8 mouse cellular contexts compared by ENCODE assay signal in the genomic region with DNA sequence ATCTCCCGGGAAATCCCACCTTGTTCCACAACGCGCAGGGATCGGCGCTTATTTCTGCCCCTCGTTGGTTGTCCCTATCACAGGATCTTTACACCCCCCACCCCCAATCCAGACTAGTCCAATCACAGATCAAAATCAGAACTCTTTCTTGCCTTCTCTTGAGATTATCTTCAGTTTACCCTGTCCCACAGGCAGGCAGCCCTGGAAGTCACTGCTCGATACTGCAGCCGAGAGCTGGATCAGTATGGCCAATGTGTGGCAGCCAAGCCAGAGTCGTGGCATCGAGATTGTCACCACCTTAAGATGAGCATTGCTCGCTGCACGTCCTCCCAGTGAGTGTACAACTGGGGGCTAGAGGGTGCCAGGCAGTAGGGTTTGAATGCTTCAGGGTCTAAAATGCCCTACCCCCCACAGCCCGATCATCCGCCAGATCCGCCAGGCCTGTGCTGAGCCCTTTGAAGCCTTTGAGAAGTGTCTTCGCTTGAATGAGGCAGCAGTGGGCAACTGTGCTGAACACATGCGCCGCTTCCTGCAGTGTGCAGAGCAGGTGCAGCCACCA. TPM values are rescaled to one million over a fixed set of nuclear protein-coding genes. Genes with fewer than 3 reads are reported as not detected.
DNase-seq lines count a peak whose midpoint lies in the region; ATAC-seq and TF ChIP-seq lines count a peak whose summit lies in the region.

No protein-coding gene starts in this region.

- 16% methylated on average over 18 of the region's 18 CpGs for WGBS in cerebellum, adult 2 months
- WGBS in heart, embryonic 16.5 days = 26% methylated on average over 18 of the region's 18 CpGs
- WGBS in liver, adult 2 months = 35% methylated on average over 18 of the region's 18 CpGs

- H3K9ac ChIP-seq in heart, embryonic 16.5 days (ENCODE audit: low read length) = peak overlapping the region; percentile 70
- peak overlapping the region; percentile 62 for H3K9ac ChIP-seq in liver, adult 2 months (ENCODE audit: low read depth, low read length)

- H3K27ac ChIP-seq in cerebellum, adult 2 months (ENCODE audit: insufficient read depth, low read length) = peak overlapping the region; percentile 36
- H3K27ac ChIP-seq in heart, embryonic 16.5 days (ENCODE audit: low read length) = peak overlapping the region; percentile 93
- H3K27ac ChIP-seq in liver, adult 2 months (replicated peaks; ENCODE audit: insufficient read depth, low read depth, low read length) = peak overlapping the region; percentile 40

- H3K36me3 ChIP-seq in heart, embryonic 16.5 days (ENCODE audit: control insufficient read depth, insufficient read depth) = peaks cover 38% of the 10 kb centered on the region
- H3K36me3 ChIP-seq in liver, adult 2 months (ENCODE audit: control insufficient read depth, insufficient read depth, low read length) = peaks cover 11% of the 10 kb centered on the region

- peak; percentile 50 for ATAC-seq in heart, embryonic 16.5 days (replicated peaks; ENCODE audit: extremely low read depth, insufficient read depth, low FRiP score)

- H3K9me3 ChIP-seq in heart, embryonic 16.5 days (replicated peaks; ENCODE audit: control insufficient read depth, low read length) = peaks cover 8% of the 10 kb centered on the region

- peak overlapping the region; percentile 65 for H3K4me3 ChIP-seq in cerebellum, adult 2 months (replicated peaks; ENCODE audit: insufficient read depth, low read depth, low read length)
- H3K4me3 ChIP-seq in heart, embryonic 16.5 days (ENCODE audit: low read length) = peak overlapping the region; percentile 76
- peak overlapping the region; percentile 59 for H3K4me3 ChIP-seq in liver, adult 2 months (ENCODE audit: insufficient read depth, low read depth, low read length)

- DNase-seq in embryo, embryonic 10 days (ENCODE audit: low spot score) = peak; percentile 45
- DNase-seq in embryo, embryonic 10.5 days (ENCODE audit: low spot score) = no peak
- peak; percentile 56 for DNase-seq in CD4-positive, CD25-positive, alpha-beta regulatory T cell, adult 2 months (ENCODE audit: low read depth, low spot score)
- DNase-seq in cerebellum, adult 2 months = no peak
- DNase-seq in liver, adult 2 months (ENCODE audit: extremely low read depth, low read depth, low spot score) = no peak
- DNase-seq in natural killer cell, adult 2 months (ENCODE audit: low spot score in 2 of 2) = peak; percentile 3 to 29
- peak; percentile 82 for DNase-seq in thymus, postnatal 4 days

- no peak for TF ChIP-seq CTCF in cerebellum, adult 2 months (IDR thresholded peaks at IDR 0.05; ENCODE audit: borderline replicate concordance, insufficient read depth, low read depth, low read length)
- TF ChIP-seq CTCF in liver, adult 2 months (IDR thresholded peaks at IDR 0.05; ENCODE audit: low read depth, low read length) = no peak

- H3K27me3 ChIP-seq in cerebellum, adult 2 months (ENCODE audit: control insufficient read depth, insufficient read depth, low read length) = no peaks in the 10 kb centered on the region
- no peaks in the 10 kb centered on the region for H3K27me3 ChIP-seq in heart, embryonic 16.5 days (ENCODE audit: control insufficient read depth, insufficient read depth, low read length)
- H3K27me3 ChIP-seq in liver, adult 2 months (ENCODE audit: control insufficient read depth, insufficient read depth, low read length) = no peaks in the 10 kb centered on the region

- TF ChIP-seq POLR2A in cerebellum, adult 2 months (IDR thresholded peaks at IDR 0.05; ENCODE audit: borderline replicate concordance, insufficient read depth, low read length) = no peak
- TF ChIP-seq POLR2A in liver, adult 2 months (IDR thresholded peaks at IDR 0.05; ENCODE audit: extremely low read depth, insufficient read depth, low read length) = no peak

- peak overlapping the region; percentile 82 for H3K4me2 ChIP-seq in heart, embryonic 16.5 days (ENCODE audit: low read depth, low read length)

- peaks cover 10% of the 10 kb centered on the region; the same call in 1 of the 2 replicates for H3K4me1 ChIP-seq in cerebellum, adult 2 months (ENCODE audit: control insufficient read depth, insufficient read depth, low read length)
- peaks cover 12% of the 10 kb centered on the region for H3K4me1 ChIP-seq in heart, embryonic 16.5 days (ENCODE audit: control insufficient read depth, insufficient read depth, low read length)
- H3K4me1 ChIP-seq in liver, adult 2 months (ENCODE audit: control insufficient read depth, insufficient read depth, low read length) = peaks cover 9% of the 10 kb centered on the region

- no peaks in the 10 kb centered on the region for H3K79me2 ChIP-seq in liver, adult 2 months (ENCODE audit: control insufficient read depth, insufficient read depth, low read length)

RNA-seq across cellular contexts. Expression of a gene that starts 0.6 kb away (rescaled TPM):
- 25.7 and 27.1 TPM in 2 replicates for polyA plus RNA-seq in cerebellum, adult 2 months (2012; rRNA removed)
- polyA plus RNA-seq in heart, embryonic 16.5 days (2015; fragmentation: Nextera tagmentation; extraction: Ambion mirVana) = 17.6 and 18.2 TPM in 2 replicates
- 9.9 and 10.1 TPM in 2 replicates for total RNA-seq in liver, adult 2 months (2014; rRNA removed)
- polyA plus RNA-seq in liver, adult 2 months (2012; rRNA removed) = 41.2 and 60.2 TPM in 2 replicates

RNA-seq across cellular contexts. Expression of a gene that starts 29.3 kb away (rescaled TPM):
- polyA plus RNA-seq in cerebellum, adult 2 months (2012; rRNA removed) = 36.0 and 39.6 TPM in 2 replicates
- polyA plus RNA-seq in heart, embryonic 16.5 days (2015; fragmentation: Nextera tagmentation; extraction: Ambion mirVana) = 15.2 and 16.0 TPM in 2 replicates
- total RNA-seq in liver, adult 2 months (2014; rRNA removed) = 7.7 and 10.7 TPM in 2 replicates
- 8.6 and 15.7 TPM in 2 replicates for polyA plus RNA-seq in liver, adult 2 months (2012; rRNA removed)

Comparison
In these comparisons a context has a peak if more than half of its experiments do, and no peak if none do; other contexts are left out.
1. DNase-seq: peak in embryo, embryonic 10 days (single experiment), CD4-positive, CD25-positive, alpha-beta regulatory T cell, adult 2 months (single experiment), natural killer cell, adult 2 months (2 of 2) and thymus, postnatal 4 days (single experiment); none in embryo, embryonic 10.5 days (single experiment), cerebellum, adult 2 months (0 of 2) and liver, adult 2 months (single experiment).
2. H3K27ac ChIP-seq: peak in every context shown above with its lines; median percentile 93 in heart, embryonic 16.5 days; 40 in liver, adult 2 months; 36 in cerebellum, adult 2 months.
3. Peak in every context shown above with its lines, with median percentiles within 50 percentile points of each other: H3K4me3 ChIP-seq.